8 mouse cellular contexts compared by ENCODE assay signal in genomic region chr6:91719865-91720533, GRCm38 (mm10). TPM values are rescaled to one million over a fixed set of nuclear protein-coding genes. Genes with fewer than 3 reads are reported as not detected.
DNase-seq lines count a peak whose midpoint lies in the region; ATAC-seq and TF ChIP-seq lines count a peak whose summit lies in the region.

No protein-coding gene starts in this region.

- H3K4me2 ChIP-seq in hindbrain, embryonic 11.5 days (replicated peaks; ENCODE audit: low read depth, low read length), result peak overlapping the region; percentile 23
- H3K4me2 ChIP-seq in lung, postnatal 0 days (replicated peaks; ENCODE audit: low read depth, low read length), result no peak overlapping the region

- peaks cover 29% of the 10 kb centered on the region for H3K4me1 ChIP-seq in hindbrain, embryonic 11.5 days (replicated peaks; ENCODE audit: control insufficient read depth, insufficient read depth, low read length)
- 0 out of 2 replicates have a peak, but pooled peaks cover 4% of the 10 kb centered on the region for H3K4me1 ChIP-seq in lung, postnatal 0 days (ENCODE audit: insufficient read depth, low read depth, low read length)

- H3K36me3 ChIP-seq in hindbrain, embryonic 11.5 days (ENCODE audit: control insufficient read depth, insufficient read depth, low read length), result peaks cover 2% of the 10 kb centered on the region; the same call in 1 of the 2 replicates
- H3K36me3 ChIP-seq in lung, postnatal 0 days (ENCODE audit: insufficient read depth, low read length), result peaks cover 18% of the 10 kb centered on the region; the same call in 1 of the 2 replicates

- no peak for TF ChIP-seq EP300 in lung, postnatal 0 days (IDR thresholded peaks at IDR 0.05)

- peak; percentile 61 for DNase-seq in kidney, postnatal 10 days
- no peak for DNase-seq in kidney, adult 11 months
- peak; percentile 82 for DNase-seq in embryo, embryonic 10 days (ENCODE audit: low spot score)
- peak; percentile 77 for DNase-seq in hindbrain, embryonic 11.5 days (ENCODE audit: low spot score)
- peak; percentile 49 for DNase-seq in lung, postnatal 0 days (ENCODE audit: low spot score)
- peak; percentile 52 to 57 for DNase-seq in right cerebral cortex, postnatal 36 days (ENCODE audit: low spot score in 2 of 2)
- DNase-seq in urinary bladder, adult 18-20 months (ENCODE audit: low spot score in 2 of 2), result no peak
- DNase-seq in thymus, postnatal 25 days, result no peak

- TF ChIP-seq CTCF in lung, postnatal 0 days (IDR thresholded peaks at IDR 0.05), result no peak

- peak overlapping the region; percentile 38; the same call in 1 of the 2 replicates for H3K9ac ChIP-seq in hindbrain, embryonic 11.5 days (ENCODE audit: low read depth, low read length)
- no peak overlapping the region for H3K9ac ChIP-seq in lung, postnatal 0 days (replicated peaks; ENCODE audit: low read depth)

- peak; percentile 74 for ATAC-seq in hindbrain, embryonic 11.5 days (ENCODE audit: low FRiP score)
- ATAC-seq in lung, postnatal 0 days, result peak; percentile 30; the same call in 1 of the 2 replicates

- peak overlapping the region; percentile 76 for H3K27ac ChIP-seq in hindbrain, embryonic 11.5 days (ENCODE audit: low read depth, low read length)
- H3K27ac ChIP-seq in lung, postnatal 0 days (ENCODE audit: low read length), result no peak overlapping the region

- 5% methylated on average over 9 of the region's 9 CpGs for WGBS in hindbrain, embryonic 11.5 days
- WGBS in lung, postnatal 0 days, result 23% methylated on average over 9 of the region's 9 CpGs

- no peaks in the 10 kb centered on the region for H3K9me3 ChIP-seq in hindbrain, embryonic 11.5 days (ENCODE audit: control insufficient read depth, low read length)
- H3K9me3 ChIP-seq in lung, postnatal 0 days (ENCODE audit: low read length), result no peaks in the 10 kb centered on the region

- H3K4me3 ChIP-seq in hindbrain, embryonic 11.5 days (ENCODE audit: low read depth, low read length), result no peak overlapping the region
- no peak overlapping the region for H3K4me3 ChIP-seq in lung, postnatal 0 days (ENCODE audit: low read depth, low read length)

- no peaks in the 10 kb centered on the region for H3K27me3 ChIP-seq in hindbrain, embryonic 11.5 days (ENCODE audit: control insufficient read depth, insufficient read depth, low read length)
- H3K27me3 ChIP-seq in lung, postnatal 0 days (replicated peaks; ENCODE audit: insufficient read depth, low read length), result no peaks in the 10 kb centered on the region

RNA-seq across cellular contexts. Expression of gene Slc6a6, which starts 36.1 kb away (rescaled TPM):
- polyA plus RNA-seq in hindbrain, embryonic 11.5 days (2014; fragmentation: Nextera tagmentation; extraction: Ambion mirVana), result 46.6 and 64.0 TPM in 2 replicates
- polyA plus RNA-seq in lung, postnatal 0 days (2015; fragmentation: Nextera tagmentation; extraction: Ambion mirVana), result 92.6 and 119 TPM in 2 replicates

Comparison
In these comparisons a context has a peak if more than half of its experiments do, and no peak if none do; other contexts are left out.
1. DNase-seq: peak in kidney, postnatal 10 days (single experiment), embryo, embryonic 10 days (single experiment), hindbrain, embryonic 11.5 days (single experiment), lung, postnatal 0 days (single experiment) and right cerebral cortex, postnatal 36 days (2 of 2); none in kidney, adult 11 months (single experiment), urinary bladder, adult 18-20 months (0 of 2) and thymus, postnatal 25 days (single experiment).